Mouse (Mus musculus): Measurements from ENCODE around the gene H2-Ke6. TPM values are rescaled to one million over a fixed set of nuclear protein-coding genes. Genes with fewer than 3 reads are reported as not detected.

H2-Ke6 gene
- polyA plus RNA-seq, 1 experiment from 2014 or later = 51.6 TPM

- H3K9ac ChIP-seq (replicated peaks) = peak within 1 kb of the TSS; percentile 84
- under 1% methylated on average over 51 of the region's 58 CpGs for WGBS (ENCODE audit: insufficient replicate concordance)
- peaks cover 29% of the 10 kb centered on the region for H3K36me3 ChIP-seq (replicated peaks; ENCODE audit: insufficient read depth, low read length)
- TF ChIP-seq EP300 (IDR thresholded peaks at IDR 0.05; ENCODE audit: low read depth) (no peak), CTCF (IDR thresholded peaks at IDR 0.05; ENCODE audit: low read depth) (no peak)
- H3K27ac ChIP-seq (ENCODE audit: low read depth) = peak within 1 kb of the TSS; percentile 90
- ATAC-seq (peak; percentile 63), DNase-seq (peak; percentile 88)
- H3K4me1 ChIP-seq (ENCODE audit: insufficient read depth) = peaks cover 35% of the 10 kb centered on the region
- H3K27me3 ChIP-seq (ENCODE audit: insufficient read depth, low read length) = no peaks in the 10 kb centered on the region
- peak within 1 kb of the TSS; percentile 94 for H3K4me2 ChIP-seq (ENCODE audit: low read depth, low read length)
- peak within 1 kb of the TSS; percentile 82 for H3K4me3 ChIP-seq (ENCODE audit: low read depth, low read length)
- H3K9me3 ChIP-seq (ENCODE audit: low read length) = peaks cover 6% of the 10 kb centered on the region; the same call in 1 of the 2 replicates
Observed at GRCm38 (mm10) chr17:34024317-34024821, 3.5 kb downstream of the H2-Ke6 start, which contains the start of gene Ring1. TSS of gene Ring1 (minus strand) at chr17:34024680.

- Histone ChIP-seq H3K36me3 (replicated peaks; ENCODE audit: insufficient read depth, low read length) (peaks cover 25% of the 10 kb centered on the region), H3K27ac (ENCODE audit: low read depth) (no peak overlapping the region), H3K27me3 (ENCODE audit: insufficient read depth, low read length) (no peaks in the 10 kb centered on the region), H3K9ac (replicated peaks) (peak overlapping the region; percentile 84; the same call in 1 of the 2 replicates), H3K9me3 (ENCODE audit: low read length) (peaks cover 8% of the 10 kb centered on the region; the same call in 1 of the 2 replicates), H3K4me1 (ENCODE audit: insufficient read depth) (peaks cover 34% of the 10 kb centered on the region), H3K4me3 (ENCODE audit: low read depth, low read length) (peak overlapping the region; percentile 82), H3K4me2 (ENCODE audit: low read depth, low read length) (peak overlapping the region; percentile 94)
- TF ChIP-seq EP300 (IDR thresholded peaks at IDR 0.05; ENCODE audit: low read depth) (no peak), CTCF (IDR thresholded peaks at IDR 0.05; ENCODE audit: low read depth) (no peak)
- ATAC-seq (no peak), DNase-seq (no peak)
- WGBS (ENCODE audit: insufficient replicate concordance) = 73% methylated on average over 9 of the region's 9 CpGs
Observed at GRCm38 (mm10) chr17:34023678-34024077, 4.2 kb downstream of the H2-Ke6 start.

- DNase-seq = no peak
- peaks cover 20% of the 10 kb centered on the region for H3K36me3 ChIP-seq (replicated peaks; ENCODE audit: insufficient read depth, low read length)
- WGBS (ENCODE audit: insufficient replicate concordance) = 94% methylated on average over 20 of the region's 20 CpGs
- no peak overlapping the region for H3K9ac ChIP-seq (replicated peaks)
- peaks cover 8% of the 10 kb centered on the region; the same call in 1 of the 2 replicates for H3K9me3 ChIP-seq (ENCODE audit: low read length)
- H3K4me2 ChIP-seq (ENCODE audit: low read depth, low read length) = no peak overlapping the region
- no peak for ATAC-seq
- TF ChIP-seq CTCF (IDR thresholded peaks at IDR 0.05; ENCODE audit: low read depth) (no peak), EP300 (IDR thresholded peaks at IDR 0.05; ENCODE audit: low read depth) (no peak)
- peaks cover 31% of the 10 kb centered on the region for H3K4me1 ChIP-seq (ENCODE audit: insufficient read depth)
- no peak overlapping the region for H3K27ac ChIP-seq (ENCODE audit: low read depth)
- no peak overlapping the region for H3K4me3 ChIP-seq (ENCODE audit: low read depth, low read length)
- no peaks in the 10 kb centered on the region for H3K27me3 ChIP-seq (ENCODE audit: insufficient read depth, low read length)
Observed at GRCm38 (mm10) chr17:34022987-34023386, 4.9 kb downstream of the H2-Ke6 start.

- H3K4me3 ChIP-seq (ENCODE audit: low read depth, low read length) = no peak overlapping the region
- H3K9me3 ChIP-seq (ENCODE audit: low read length) = peaks cover 8% of the 10 kb centered on the region; the same call in 1 of the 2 replicates
- WGBS (ENCODE audit: insufficient replicate concordance) = 92% methylated on average over 14 of the region's 14 CpGs
- DNase-seq = no peak
- H3K27me3 ChIP-seq (ENCODE audit: insufficient read depth, low read length) = no peaks in the 10 kb centered on the region
- H3K4me2 ChIP-seq (ENCODE audit: low read depth, low read length) = no peak overlapping the region
- peaks cover 28% of the 10 kb centered on the region for H3K4me1 ChIP-seq (ENCODE audit: insufficient read depth)
- TF ChIP-seq EP300 (IDR thresholded peaks at IDR 0.05; ENCODE audit: low read depth) (no peak), CTCF (IDR thresholded peaks at IDR 0.05; ENCODE audit: low read depth) (no peak)
- no peak overlapping the region for H3K27ac ChIP-seq (ENCODE audit: low read depth)
- ATAC-seq = no peak
- H3K36me3 ChIP-seq (replicated peaks; ENCODE audit: insufficient read depth, low read length) = peaks cover 20% of the 10 kb centered on the region
- no peak overlapping the region for H3K9ac ChIP-seq (replicated peaks)
Observed at GRCm38 (mm10) chr17:34022414-34022783, 5.5 kb downstream of the H2-Ke6 start.

- H3K27ac ChIP-seq (ENCODE audit: low read depth) = no peak overlapping the region
- peaks cover 20% of the 10 kb centered on the region for H3K36me3 ChIP-seq (replicated peaks; ENCODE audit: insufficient read depth, low read length)
- ATAC-seq (no peak), DNase-seq (no peak)
- peaks cover 22% of the 10 kb centered on the region for H3K4me1 ChIP-seq (ENCODE audit: insufficient read depth)
- H3K9me3 ChIP-seq (ENCODE audit: low read length) = peaks cover 8% of the 10 kb centered on the region; the same call in 1 of the 2 replicates
- no peak overlapping the region for H3K9ac ChIP-seq (replicated peaks)
- TF ChIP-seq CTCF (IDR thresholded peaks at IDR 0.05; ENCODE audit: low read depth) (no peak), EP300 (IDR thresholded peaks at IDR 0.05; ENCODE audit: low read depth) (no peak)
- H3K4me3 ChIP-seq (ENCODE audit: low read depth, low read length) = no peak overlapping the region
- no peaks in the 10 kb centered on the region for H3K27me3 ChIP-seq (ENCODE audit: insufficient read depth, low read length)
- H3K4me2 ChIP-seq (ENCODE audit: low read depth, low read length) = no peak overlapping the region
- WGBS (ENCODE audit: insufficient replicate concordance) = 92% methylated on average over 22 of the region's 23 CpGs
Observed at GRCm38 (mm10) chr17:34021539-34022413, 6.1 kb downstream of the H2-Ke6 start.

- H3K27ac ChIP-seq (ENCODE audit: low read depth) = no peak overlapping the region
- TF ChIP-seq CTCF (IDR thresholded peaks at IDR 0.05; ENCODE audit: low read depth) (no peak), EP300 (IDR thresholded peaks at IDR 0.05; ENCODE audit: low read depth) (no peak)
- H3K4me2 ChIP-seq (ENCODE audit: low read depth, low read length) = no peak overlapping the region
- no peak overlapping the region for H3K9ac ChIP-seq (replicated peaks)
- ATAC-seq = no peak
- no peak for DNase-seq
- no peaks in the 10 kb centered on the region for H3K9me3 ChIP-seq (ENCODE audit: low read length)
- H3K36me3 ChIP-seq (replicated peaks; ENCODE audit: insufficient read depth, low read length) = no peaks in the 10 kb centered on the region
- no peak overlapping the region for H3K4me3 ChIP-seq (ENCODE audit: low read depth, low read length)
- no peaks in the 10 kb centered on the region for H3K27me3 ChIP-seq (ENCODE audit: insufficient read depth, low read length)
- no peaks in the 10 kb centered on the region for H3K4me1 ChIP-seq (ENCODE audit: insufficient read depth)
- WGBS (ENCODE audit: insufficient replicate concordance) = 90% methylated on average over 8 of the region's 8 CpGs
Observed at GRCm38 (mm10) chr17:34013436-34013835, 14.4 kb downstream of the H2-Ke6 start.
